Mouse (Mus musculus): Measurements from ENCODE around the gene Arap1.

The Arap1 gene

GRCm38 (mm10) chr7:101347767-101348270 is at the start of gene Arap1:
TSS of gene Arap1 (plus strand) at chr7:101348067.
- no peak for DNase-seq (ENCODE audit: low spot score in 2 of 2)

DNA sequence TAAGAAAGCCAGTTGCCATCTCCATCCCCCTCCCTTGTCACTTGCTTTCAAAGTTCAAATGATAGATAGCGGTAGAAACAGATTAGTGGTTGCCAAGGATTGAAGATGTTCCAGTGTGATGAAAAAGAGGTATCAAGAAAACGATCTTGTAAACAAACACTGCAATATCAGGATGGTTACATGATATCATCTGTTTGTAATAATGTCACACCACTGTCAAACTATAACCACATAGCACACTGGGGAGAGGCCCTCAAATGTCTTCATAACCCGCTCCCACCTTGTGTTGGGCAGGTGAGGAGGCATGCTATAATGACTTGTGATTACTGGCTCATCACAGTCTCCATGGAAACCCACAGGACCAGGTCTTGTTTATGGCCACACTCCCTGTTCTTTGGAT is 49.5 kb upstream of the Arap1 start:
- no peak for DNase-seq (ENCODE audit: low spot score in 2 of 2)

GRCm38 (mm10) chr7:101301361-101301880 is 46.4 kb upstream of the Arap1 start:
- peak in 1 of 2 experiments; percentile 32 for DNase-seq (ENCODE audit: low spot score in 2 of 2)

DNA sequence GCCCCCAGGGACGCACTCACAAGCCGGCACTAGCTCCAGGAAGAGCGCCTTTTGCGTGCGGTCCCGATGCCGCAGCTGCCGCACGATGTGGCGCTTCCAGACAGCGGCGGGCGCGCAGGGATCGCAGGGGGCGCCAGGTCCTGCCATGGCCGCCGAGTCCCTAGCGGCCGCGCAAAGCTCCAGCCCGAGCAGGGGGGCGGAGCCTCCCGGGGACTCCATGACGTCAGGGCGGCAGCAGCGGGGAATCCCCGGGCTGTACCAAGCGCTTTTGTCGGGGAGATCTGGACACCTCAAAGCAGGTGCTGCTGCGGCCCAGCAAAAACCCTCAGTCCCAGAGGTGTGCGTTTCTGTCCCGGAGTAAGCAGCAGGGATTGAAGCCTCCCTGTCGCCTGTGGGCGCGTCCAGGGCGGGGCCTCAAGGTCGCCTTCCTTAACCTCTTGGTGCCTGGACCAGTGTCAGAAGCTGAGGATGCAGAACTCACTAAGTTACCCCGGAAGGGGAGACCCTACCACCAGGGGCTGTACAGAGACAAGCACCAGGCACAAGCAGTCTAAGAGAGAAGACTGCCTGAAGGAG is 45.9 kb upstream of the Arap1 start, which contains the start of gene Atg16l2:
TSS of gene Atg16l2 (minus strand) at position 371 of the 576 bp plus-strand sequence.
- DNase-seq (ENCODE audit: low spot score in 2 of 2): peak; percentile 77 to 79

GRCm38 (mm10) chr7:101302691-101303090 is 45.2 kb upstream of the Arap1 start:
- DNase-seq (ENCODE audit: low spot score in 2 of 2): no peak

- no peak for DNase-seq (ENCODE audit: low spot score in 2 of 2)
These were observed 41.0 kb upstream of the Arap1 start for GRCm38 (mm10) chr7:101306841-101307240.

- DNase-seq (ENCODE audit: low spot score in 2 of 2): no peak
These were observed 37.9 kb upstream of the Arap1 start for GRCm38 (mm10) chr7:101309985-101310326.

DNA sequence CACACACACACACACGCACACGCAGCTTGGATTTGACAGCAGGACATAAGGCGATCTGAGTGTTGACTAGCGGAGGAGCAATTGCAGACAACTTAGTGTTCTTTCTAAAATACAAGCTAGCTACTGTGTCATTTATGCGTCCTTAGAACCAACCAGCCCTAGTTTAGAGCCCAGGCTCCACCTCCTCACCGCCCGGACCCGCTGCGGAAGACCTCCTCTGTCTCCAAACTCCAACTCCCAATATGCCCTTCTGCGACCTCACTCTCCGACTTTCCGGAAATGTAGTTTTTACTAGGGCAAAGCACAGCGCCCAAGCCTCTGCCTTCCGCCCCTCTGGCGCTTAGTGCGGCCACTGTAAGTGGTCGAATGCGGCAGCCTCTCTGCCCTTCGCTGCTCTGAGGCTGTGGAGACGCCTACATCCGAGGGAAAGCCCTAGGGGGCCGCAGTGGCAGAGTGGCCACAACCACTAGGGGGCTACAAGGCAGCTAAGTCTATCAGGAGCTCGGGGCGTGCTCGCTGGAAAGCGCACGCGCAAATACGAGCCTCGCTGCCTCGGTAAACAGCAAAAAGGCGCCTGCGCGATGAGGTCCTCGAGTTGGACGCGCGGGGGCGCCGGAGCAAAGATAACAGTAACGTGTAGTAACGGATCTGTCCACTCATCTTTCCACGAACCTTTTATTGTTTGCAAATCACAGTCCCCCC is 37.4 kb upstream of the Arap1 start:
- peak; percentile 96 to 97 for DNase-seq (ENCODE audit: low spot score in 2 of 2)

GRCm38 (mm10) chr7:101311061-101311460 is 36.8 kb upstream of the Arap1 start:
- no peak for DNase-seq (ENCODE audit: low spot score in 2 of 2)

GRCm38 (mm10) chr7:101313033-101313432 is 34.8 kb upstream of the Arap1 start:
- no peak for DNase-seq (ENCODE audit: low spot score in 2 of 2)

GRCm38 (mm10) chr7:101314396-101314795 is 33.5 kb upstream of the Arap1 start:
- DNase-seq (ENCODE audit: low spot score in 2 of 2): peak; percentile 28

- DNase-seq (ENCODE audit: low spot score in 2 of 2): no peak
These were observed 32.2 kb upstream of the Arap1 start for GRCm38 (mm10) chr7:101315699-101316098.

DNA sequence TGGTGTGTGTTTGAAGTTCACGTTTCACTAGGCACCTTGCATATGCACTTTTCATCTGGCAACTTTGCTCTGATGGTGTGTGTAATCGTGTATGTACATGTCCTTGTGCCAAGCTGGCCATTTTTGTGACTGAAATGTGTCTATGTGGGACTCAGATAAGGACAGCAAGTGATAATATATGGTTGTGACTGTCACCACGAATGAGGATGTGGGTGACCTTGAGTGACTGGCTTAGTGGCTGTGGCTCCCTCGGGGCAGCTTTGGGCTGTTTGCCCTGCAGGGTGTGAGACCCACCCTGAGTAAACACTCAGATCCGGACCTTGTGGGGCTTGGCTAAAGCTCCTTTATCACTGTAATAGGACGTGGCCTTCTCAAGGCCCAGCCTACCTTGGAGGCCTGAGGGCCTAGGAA is 31.3 kb upstream of the Arap1 start:
- no peak for DNase-seq (ENCODE audit: low spot score in 2 of 2)

GRCm38 (mm10) chr7:101317014-101317413 is 30.9 kb upstream of the Arap1 start, which contains the start of gene Stard10:
TSS of gene Stard10 (plus strand) at chr7:101317086.
- no peak for DNase-seq (ENCODE audit: low spot score in 2 of 2)

DNA sequence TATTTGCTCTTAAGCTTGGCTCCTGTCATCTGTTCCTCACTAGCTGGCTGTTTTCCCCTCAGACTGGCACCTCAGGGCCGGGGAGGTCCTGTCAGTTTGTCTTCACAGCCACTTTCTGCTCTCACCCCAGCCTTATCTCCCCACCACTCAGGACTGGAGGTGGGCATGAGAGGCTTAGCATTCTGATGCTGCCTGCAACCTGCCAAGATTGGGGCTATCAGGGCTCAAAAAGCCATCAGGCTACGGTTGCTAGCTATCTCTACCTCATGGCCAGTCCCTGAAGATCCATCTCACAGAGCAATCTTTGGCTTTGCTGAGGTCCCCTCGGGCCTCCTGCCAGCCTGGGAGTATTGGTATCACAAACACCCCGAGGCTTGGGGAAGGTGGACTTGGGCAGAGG is 29.0 kb upstream of the Arap1 start:
- DNase-seq (ENCODE audit: low spot score in 2 of 2): no peak

DNA sequence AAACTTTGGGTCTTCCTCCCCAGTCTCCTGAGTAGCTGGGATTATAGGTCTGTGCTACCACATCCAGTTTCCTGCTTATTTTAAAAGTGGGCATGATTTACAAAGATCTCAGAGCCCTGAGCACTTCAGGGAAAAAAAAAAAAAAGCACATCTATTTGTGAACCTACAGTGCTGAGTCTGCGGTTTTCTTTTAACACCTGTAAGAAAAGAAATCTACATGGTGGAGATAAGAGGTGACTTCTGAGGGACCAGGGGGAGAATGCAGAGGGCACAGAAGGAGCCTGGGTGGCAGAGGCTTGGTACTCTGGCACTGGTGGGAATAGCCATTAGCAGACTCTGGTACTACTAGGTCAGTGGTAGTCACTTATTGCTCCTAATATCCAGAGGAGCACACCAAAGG is 28.1 kb upstream of the Arap1 start:
- DNase-seq (ENCODE audit: low spot score in 2 of 2): no peak

DNA sequence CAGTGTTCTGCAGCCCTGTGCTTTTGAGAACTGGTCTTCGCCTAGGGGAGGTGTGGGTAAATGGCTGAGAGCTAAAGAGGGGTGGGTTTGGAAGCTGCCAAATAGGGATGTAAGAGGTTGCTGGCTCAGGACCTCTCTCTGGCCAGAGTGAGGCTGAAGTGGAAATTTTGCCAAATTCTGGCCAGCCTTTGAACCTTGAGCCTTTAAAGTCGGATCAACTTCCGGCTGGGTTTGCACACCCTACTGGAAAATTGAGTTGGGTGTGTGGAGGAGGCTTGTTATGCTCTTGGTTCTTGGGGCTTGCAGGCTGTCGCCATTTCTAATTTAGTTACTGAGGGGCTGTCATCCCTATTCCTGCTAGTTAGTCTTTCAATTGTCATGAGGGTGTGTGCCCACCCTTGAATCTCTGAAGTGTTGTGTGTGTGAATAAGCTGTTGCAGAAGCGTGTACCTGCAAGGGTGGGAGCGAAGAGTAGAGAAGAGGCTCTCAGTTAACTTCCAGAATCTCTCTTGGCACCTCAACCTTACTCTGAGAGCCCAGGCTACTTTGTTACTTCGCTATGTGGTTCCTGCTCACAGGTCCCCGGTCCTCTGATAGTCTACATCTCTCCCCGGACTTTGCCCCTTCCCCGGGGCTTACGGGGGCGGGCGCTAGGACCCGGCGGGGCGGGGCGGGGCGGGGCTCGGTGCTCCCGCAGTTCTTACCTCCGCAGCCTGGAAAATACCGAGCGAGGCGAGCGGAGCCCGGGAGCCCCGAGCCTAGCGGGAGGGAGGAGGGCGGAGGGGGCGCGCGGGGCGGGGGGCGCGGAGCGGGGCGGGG is 27.3 kb upstream of the Arap1 start:
- DNase-seq (ENCODE audit: low spot score in 2 of 2): no peak

DNA sequence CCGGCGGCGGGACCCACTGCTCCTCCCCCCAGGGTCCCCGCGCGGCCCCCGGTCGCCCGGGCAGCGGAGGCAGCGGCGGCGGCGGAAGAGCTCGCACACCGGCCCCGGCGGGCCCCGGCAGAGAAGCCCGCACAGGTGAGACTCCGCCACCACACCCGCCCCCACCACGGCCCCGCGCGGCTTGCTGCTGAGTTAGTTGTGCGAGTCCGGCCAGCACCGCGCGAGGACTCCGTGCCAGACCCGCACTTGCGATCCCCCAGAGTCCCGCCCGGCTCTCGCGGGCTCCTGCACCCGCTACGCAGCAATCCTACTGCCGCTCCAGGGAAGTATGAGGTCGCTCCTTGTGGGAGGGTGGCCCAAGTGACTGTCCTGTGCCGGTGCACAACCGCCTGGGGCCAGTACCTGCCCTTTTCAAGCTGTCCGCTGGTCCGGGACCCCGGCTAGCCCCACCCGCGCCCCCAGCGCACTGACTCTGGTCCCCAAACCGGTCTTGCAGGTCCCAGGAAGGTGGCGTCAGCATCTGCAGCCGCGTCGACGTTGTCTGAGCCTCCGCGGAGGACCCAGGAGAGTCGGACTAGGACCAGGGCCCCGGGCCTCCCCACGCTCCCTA is 26.5 kb upstream of the Arap1 start:
- no peak for DNase-seq (ENCODE audit: low spot score in 2 of 2)

- no peak for DNase-seq (ENCODE audit: low spot score in 2 of 2)
These were observed 24.7 kb upstream of the Arap1 start for GRCm38 (mm10) chr7:101323141-101323594.

DNA sequence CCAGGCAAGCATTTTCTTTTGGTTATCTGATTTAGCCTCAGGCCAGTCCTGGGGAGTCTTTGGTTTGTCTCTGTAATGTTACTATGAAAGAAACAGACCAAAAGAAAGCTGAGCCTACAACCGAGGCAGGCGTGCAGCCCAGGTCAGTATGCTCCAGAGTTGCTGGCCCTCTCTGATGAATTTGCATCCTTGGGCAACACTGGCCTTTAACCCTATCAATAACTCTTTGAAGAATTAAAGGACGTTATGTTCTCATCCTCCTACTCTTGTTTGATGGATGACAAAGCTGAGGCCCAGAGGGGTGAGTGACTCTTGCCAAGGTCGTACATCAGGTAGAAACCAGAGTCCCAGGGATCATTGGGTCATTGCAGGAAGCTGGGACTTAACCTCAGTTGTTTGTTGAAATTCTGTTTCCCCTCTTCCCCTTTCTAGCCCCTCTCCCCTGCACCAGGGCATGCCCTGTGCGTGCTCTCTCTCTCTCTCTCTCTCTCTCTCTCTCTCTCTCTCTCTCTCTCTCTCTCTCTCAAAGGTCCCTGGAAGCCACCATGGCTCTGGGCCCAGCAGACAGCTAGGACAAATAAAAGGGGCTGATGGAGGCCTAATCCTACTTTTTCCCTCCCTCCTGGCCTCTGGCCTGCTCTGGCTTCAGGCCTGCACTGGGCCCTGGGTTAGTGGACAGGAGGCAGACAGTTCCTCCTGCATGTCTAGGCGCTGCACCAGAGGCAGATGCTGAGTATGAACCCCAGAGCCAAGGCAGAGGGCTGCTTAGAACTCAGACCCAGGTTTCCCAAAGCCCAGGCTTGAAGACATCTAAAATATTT is 23.5 kb upstream of the Arap1 start:
- no peak for DNase-seq (ENCODE audit: low spot score in 2 of 2)

GRCm38 (mm10) chr7:101326006-101326405 is 21.9 kb upstream of the Arap1 start:
- no peak for DNase-seq (ENCODE audit: low spot score in 2 of 2)
